Mouse (Mus musculus) stomach, embryonic 16.5 days (tissue): Measurements from ENCODE around the gene B4galnt3. TPM values are rescaled to one million over a fixed set of nuclear protein-coding genes. Genes with fewer than 3 reads are reported as not detected.

Source experiments
- ATAC-seq: fragments of 200-750 bp; cut with Nextera tagmentation; 2 replicates; pipeline ENCODE4 v1.8.0; 2017; ENCODE audit warnings: moderate number of reproducible peaks, moderate TSS enrichment; ENCODE audit not compliant: insufficient read depth, low FRiP score
- H3K27ac ChIP-seq: fragments of 300-500 bp; sonication (generic); 2 replicates; pipeline ENCODE4 v1.5.1; 2014; ENCODE audit warnings: low read length
- H3K27me3 ChIP-seq: fragments of 300-500 bp; sonication (generic); 2 replicates; pipeline ENCODE4 v1.6.1; 2014; ENCODE audit warnings: low read length, control low read depth, mixed read lengths; ENCODE audit not compliant: control insufficient read depth, insufficient read depth
- H3K36me3 ChIP-seq: fragments of 300-500 bp; sonication (generic); 2 replicates; pipeline ENCODE4 v1.6.1; 2014; ENCODE audit warnings: low read length; ENCODE audit not compliant: control insufficient read depth, insufficient read depth
- H3K4me1 ChIP-seq: fragments of 300-500 bp; sonication (generic); 2 replicates; pipeline ENCODE4 v1.6.1; 2014; ENCODE audit warnings: low read length, control low read depth, mixed read lengths; ENCODE audit not compliant: control insufficient read depth, insufficient read depth
- H3K4me2 ChIP-seq: fragments of 300-500 bp; sonication (generic); 2 replicates; pipeline ENCODE4 v1.6.1; 2014; ENCODE audit warnings: low read depth, low read length, mixed read lengths
- H3K4me3 ChIP-seq: fragments of 300-500 bp; sonication (generic); replicated peaks from 2 replicates; pipeline ENCODE4 v1.5.1; 2014; ENCODE audit warnings: mild to moderate bottlenecking, low read length
- H3K9ac ChIP-seq: fragments of 300-500 bp; sonication (generic); 2 replicates; pipeline ENCODE4 v1.6.1; 2014; ENCODE audit warnings: low read length
- H3K9me3 ChIP-seq: fragments of 300-500 bp; sonication (generic); replicated peaks from 2 replicates; pipeline ENCODE4 v1.6.1; 2016; ENCODE audit warnings: low read length, control low read depth; ENCODE audit not compliant: control insufficient read depth
- WGBS: fragments of 180-500 bp; shearing (Covaris S2); extraction: QIAGEN DNeasy Blood & Tissue Kit; methylation state at CpG from one replicate; pipeline ENCODE4 v1.1.7; 2014; 5-methylcytosine and 5-hydroxymethylcytosine counted together
- polyA plus RNA-seq: library from polyadenylated mRNA; unstranded; fragments of >200 nt; fragmentation: Nextera tagmentation; extraction: Ambion mirVana; gene quantifications from 2 replicates; pipeline ENCODE4 v1.2.1, GENCODE M21; 2015

Gene B4galnt3
- polyA plus RNA-seq, 1 experiment from 2014 or later = 0.68 TPM

DNA sequence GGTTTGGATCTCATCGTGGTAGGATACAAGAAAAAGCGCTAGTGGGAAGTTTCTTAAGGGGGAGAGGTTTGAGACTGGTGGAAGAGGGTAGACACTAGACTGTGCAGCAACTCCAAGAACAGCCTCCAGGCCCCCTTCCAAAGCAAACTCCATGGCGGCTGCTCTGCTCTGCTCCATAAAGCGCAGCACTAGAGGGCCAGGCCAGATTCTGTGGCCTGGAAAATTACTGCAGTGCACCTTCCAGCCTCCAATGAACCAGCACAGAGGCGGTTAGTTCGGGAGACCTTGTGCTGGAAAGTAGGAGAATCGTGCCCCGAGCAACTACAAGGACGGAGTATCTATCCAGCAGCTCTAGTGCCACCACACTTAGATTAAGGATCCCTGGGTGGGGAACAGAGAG is 7.1 kb downstream of the B4galnt3 start:
- Histone ChIP-seq H3K27me3 (no peaks in the 10 kb centered on the region), H3K4me3 (no peak overlapping the region), H3K4me2 (no peak overlapping the region), H3K9me3 (no peaks in the 10 kb centered on the region), H3K27ac (no peak overlapping the region), H3K9ac (no peak overlapping the region), H3K4me1 (no peaks in the 10 kb centered on the region), H3K36me3 (no peaks in the 10 kb centered on the region)
- ATAC-seq = no peak
- 90% methylated on average over 9 of the region's 9 CpGs for WGBS

DNA sequence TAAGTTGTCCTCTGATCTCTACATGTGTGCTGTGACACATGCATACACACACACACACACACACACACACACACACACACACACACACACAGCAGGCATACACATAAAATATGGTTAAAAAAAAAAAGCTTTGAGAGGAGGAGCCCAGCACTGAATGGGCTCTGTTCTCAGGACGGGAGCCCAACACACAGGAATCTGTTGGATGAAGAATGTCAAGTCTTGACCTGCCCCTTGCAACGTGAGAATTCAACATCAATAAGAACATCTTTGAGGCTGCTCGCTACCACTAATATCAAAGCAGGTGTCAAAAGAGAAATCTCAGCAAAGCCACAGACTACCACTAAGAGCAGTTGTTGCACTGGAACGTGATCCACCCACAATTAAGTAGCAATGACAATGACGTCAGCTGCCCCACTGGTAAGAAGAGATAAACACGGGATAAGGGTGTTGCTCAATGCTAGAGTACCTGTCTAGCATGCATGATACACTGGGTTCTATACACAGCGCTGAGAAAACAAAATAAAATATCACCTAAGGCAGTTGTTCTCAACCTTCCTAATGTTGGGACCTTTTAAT is 17.4 kb downstream of the B4galnt3 start:
- H3K9me3 ChIP-seq = no peaks in the 10 kb centered on the region
- H3K27ac ChIP-seq = no peak overlapping the region
- no peak overlapping the region for H3K9ac ChIP-seq
- 62% methylated on average over 7 of the region's 7 CpGs for WGBS
- no peak overlapping the region for H3K4me2 ChIP-seq
- H3K4me1 ChIP-seq = 0 out of 2 replicates have a peak, but pooled peaks cover 2% of the 10 kb centered on the region
- no peak for ATAC-seq
- no peak overlapping the region for H3K4me3 ChIP-seq
- no peaks in the 10 kb centered on the region for H3K27me3 ChIP-seq
- H3K36me3 ChIP-seq = no peaks in the 10 kb centered on the region

DNA sequence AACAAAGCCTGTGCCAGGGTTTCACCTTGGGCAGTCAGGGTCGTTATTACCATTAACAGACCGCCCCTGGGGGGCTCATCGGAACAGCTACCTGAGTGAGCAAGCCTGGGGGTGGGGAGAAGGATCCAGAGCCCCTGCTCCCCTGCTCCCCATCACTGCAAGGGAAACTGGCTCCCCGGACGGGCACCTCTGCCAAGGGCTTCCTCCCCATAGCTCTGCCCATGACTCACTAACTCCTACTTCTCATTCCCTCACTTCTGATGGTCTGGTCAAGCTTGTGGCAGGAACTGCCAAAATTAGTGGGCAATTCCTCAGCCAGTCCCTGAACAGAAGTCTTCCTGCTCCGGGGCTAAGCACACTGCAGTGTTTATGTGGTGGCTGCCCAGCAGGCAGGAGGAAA is 19.1 kb downstream of the B4galnt3 start:
- ATAC-seq = 0 out of 2 replicates have a peak, but pooled peaks have one; percentile 10
- H3K9me3 ChIP-seq = no peaks in the 10 kb centered on the region
- H3K27me3 ChIP-seq = no peaks in the 10 kb centered on the region
- no peak overlapping the region for H3K27ac ChIP-seq
- H3K4me2 ChIP-seq = no peak overlapping the region
- no peak overlapping the region for H3K4me3 ChIP-seq
- H3K9ac ChIP-seq = no peak overlapping the region
- 36% methylated on average over 6 of the region's 6 CpGs for WGBS
- H3K36me3 ChIP-seq = no peaks in the 10 kb centered on the region
- 0 out of 2 replicates have a peak, but pooled peaks cover 2% of the 10 kb centered on the region for H3K4me1 ChIP-seq

DNA sequence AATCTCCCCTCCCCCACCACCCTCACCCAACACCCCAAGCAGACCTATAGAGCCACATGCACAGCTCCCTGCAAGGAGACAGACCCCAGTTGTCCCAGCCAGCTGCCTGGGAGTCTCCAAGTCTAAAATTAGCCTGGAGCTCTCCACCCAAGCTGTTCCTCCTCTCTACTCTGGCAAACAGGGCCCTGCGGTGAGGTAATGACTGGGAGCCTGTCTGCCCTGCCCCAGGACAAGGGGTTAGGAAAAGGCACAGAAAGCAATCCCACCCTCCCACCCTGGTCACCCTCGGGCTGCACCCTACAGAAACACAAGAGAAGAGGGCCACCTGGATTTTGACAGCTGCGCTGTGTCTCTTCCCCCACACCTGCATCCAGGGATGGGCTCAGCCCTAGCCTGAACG is 19.5 kb downstream of the B4galnt3 start:
- ATAC-seq = peak; percentile 10; the same call in 1 of the 2 replicates

DNA sequence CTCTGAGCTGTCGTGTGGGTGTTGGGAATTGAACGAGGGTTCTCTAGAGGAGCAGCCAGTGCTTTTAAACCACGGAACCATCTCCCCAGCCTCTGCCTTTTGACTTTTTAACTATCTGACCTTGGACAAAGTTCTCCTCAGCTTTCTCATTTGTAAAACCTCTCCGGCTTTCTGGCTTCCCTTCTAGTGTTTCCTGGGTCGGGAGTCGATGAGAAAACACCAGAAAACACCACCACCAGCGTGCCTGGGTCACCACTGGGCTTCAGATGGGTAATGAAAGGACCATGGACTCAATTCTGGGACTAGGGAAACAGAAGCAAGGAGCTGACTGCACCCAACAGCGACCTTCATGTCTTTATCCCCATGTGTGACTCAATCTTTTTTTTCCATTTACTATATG is 20.2 kb downstream of the B4galnt3 start:
- no peak for ATAC-seq
- no peak overlapping the region for H3K4me2 ChIP-seq

More for the DNA sequence above, 19.5 kb downstream of the B4galnt3 start:
- H3K27ac ChIP-seq = no peak overlapping the region
- 0 out of 2 replicates have a peak, but pooled peaks cover 2% of the 10 kb centered on the region for H3K4me1 ChIP-seq
- H3K27me3 ChIP-seq = no peaks in the 10 kb centered on the region
- H3K9me3 ChIP-seq = no peaks in the 10 kb centered on the region
- H3K9ac ChIP-seq = no peak overlapping the region
- H3K4me2 ChIP-seq = no peak overlapping the region
- no peaks in the 10 kb centered on the region for H3K36me3 ChIP-seq
- WGBS = 49% methylated on average over 4 of the region's 4 CpGs
- H3K4me3 ChIP-seq = no peak overlapping the region

DNA sequence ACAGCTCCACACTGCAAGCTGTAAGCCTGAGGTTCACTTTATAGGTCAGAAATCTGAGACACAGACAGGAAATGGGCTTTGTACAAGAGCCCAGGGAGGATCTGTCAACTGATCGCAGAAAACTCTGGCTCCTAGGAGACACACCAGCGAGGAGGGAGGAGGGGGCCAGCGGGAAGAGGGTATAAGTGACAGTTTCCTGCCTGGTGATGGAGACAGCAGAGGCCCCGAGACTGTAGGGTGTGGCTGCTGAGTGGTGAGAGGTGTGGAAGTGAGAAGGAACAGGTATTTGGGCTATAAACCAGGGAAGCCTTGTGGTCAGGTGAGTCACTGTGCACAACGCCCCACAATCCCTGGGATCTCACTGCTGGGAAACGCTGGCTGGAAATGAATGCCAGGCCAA is 30.2 kb downstream of the B4galnt3 start:
- Histone ChIP-seq H3K9ac (no peak overlapping the region), H3K27me3 (no peaks in the 10 kb centered on the region), H3K27ac (no peak overlapping the region), H3K4me3 (no peak overlapping the region), H3K9me3 (no peaks in the 10 kb centered on the region), H3K4me2 (no peak overlapping the region), H3K36me3 (no peaks in the 10 kb centered on the region), H3K4me1 (peaks cover 4% of the 10 kb centered on the region; the same call in 1 of the 2 replicates)
- 32% methylated on average over 6 of the region's 6 CpGs for WGBS
- ATAC-seq = no peak

More for the DNA sequence above, 20.2 kb downstream of the B4galnt3 start:
- H3K4me3 ChIP-seq = no peak overlapping the region
- 0 out of 2 replicates have a peak, but pooled peaks cover 2% of the 10 kb centered on the region for H3K4me1 ChIP-seq
- H3K36me3 ChIP-seq = no peaks in the 10 kb centered on the region
- H3K9me3 ChIP-seq = no peaks in the 10 kb centered on the region
- WGBS = 73% methylated on average over 8 of the region's 8 CpGs
- H3K27ac ChIP-seq = no peak overlapping the region
- no peak overlapping the region for H3K9ac ChIP-seq
- no peaks in the 10 kb centered on the region for H3K27me3 ChIP-seq

DNA sequence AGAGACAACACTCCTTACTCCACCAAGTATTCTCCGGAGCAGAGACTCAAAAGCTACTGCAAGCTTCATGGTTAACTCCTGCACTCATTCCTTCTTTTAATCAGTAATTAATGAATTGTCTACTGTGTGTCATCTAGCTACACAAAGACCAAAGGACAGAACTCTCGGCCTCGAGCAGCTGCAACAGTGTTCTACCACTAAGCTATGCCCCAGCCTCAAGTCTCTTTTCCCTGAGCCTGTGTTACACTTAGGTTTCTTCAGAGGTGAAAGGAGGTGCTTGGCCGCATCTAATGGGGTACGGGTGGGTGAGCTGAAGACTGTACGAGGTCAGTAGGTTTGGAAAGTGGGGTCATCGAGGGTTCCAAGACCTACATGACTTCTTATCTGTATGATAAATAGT is 30.8 kb downstream of the B4galnt3 start:
- H3K4me1 ChIP-seq = peaks cover 4% of the 10 kb centered on the region; the same call in 1 of the 2 replicates
- WGBS = 69% methylated on average over 7 of the region's 7 CpGs
- ATAC-seq = no peak

DNA sequence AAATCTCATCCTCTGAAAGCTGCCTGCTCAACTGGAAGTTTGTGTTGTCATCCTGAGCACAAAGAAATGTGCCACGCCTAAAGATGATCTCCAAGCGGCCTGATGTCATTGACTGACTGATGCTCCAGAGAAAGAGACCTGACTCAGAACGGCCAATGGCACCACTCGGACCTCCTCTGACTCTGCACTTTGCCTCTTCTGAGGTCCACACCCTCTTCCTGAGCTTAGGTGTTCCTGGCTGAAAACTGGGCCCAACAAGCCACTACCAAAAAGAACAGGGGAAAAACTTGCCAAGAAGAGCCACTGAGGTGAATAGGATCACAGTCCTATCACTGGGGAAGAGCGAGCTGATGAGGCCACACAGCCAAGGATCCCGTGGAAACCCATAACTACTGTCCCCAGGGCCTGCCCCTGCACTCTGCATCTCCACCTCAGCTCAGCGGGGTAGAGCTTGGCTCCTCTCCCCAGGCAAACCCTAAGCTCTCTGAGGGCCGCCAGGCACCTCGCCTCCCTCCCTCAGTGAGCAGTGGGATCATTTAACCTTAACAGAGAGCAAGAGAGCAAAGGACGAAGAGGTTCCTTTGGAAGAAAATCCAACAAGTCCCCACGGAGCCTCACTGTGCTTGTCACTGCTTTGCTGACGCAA is 31.4 kb downstream of the B4galnt3 start:
- Histone ChIP-seq H3K4me1 (peaks cover 4% of the 10 kb centered on the region; the same call in 1 of the 2 replicates), H3K9me3 (no peaks in the 10 kb centered on the region), H3K27me3 (no peaks in the 10 kb centered on the region), H3K36me3 (no peaks in the 10 kb centered on the region), H3K4me3 (no peak overlapping the region), H3K9ac (no peak overlapping the region), H3K4me2 (no peak overlapping the region), H3K27ac (no peak overlapping the region)
- WGBS = 62% methylated on average over 12 of the region's 12 CpGs
- no peak for ATAC-seq

More for the DNA sequence above, 30.8 kb downstream of the B4galnt3 start:
- Histone ChIP-seq H3K9me3 (no peaks in the 10 kb centered on the region), H3K27me3 (no peaks in the 10 kb centered on the region), H3K9ac (no peak overlapping the region), H3K27ac (no peak overlapping the region), H3K4me2 (no peak overlapping the region), H3K4me3 (no peak overlapping the region), H3K36me3 (no peaks in the 10 kb centered on the region)

DNA sequence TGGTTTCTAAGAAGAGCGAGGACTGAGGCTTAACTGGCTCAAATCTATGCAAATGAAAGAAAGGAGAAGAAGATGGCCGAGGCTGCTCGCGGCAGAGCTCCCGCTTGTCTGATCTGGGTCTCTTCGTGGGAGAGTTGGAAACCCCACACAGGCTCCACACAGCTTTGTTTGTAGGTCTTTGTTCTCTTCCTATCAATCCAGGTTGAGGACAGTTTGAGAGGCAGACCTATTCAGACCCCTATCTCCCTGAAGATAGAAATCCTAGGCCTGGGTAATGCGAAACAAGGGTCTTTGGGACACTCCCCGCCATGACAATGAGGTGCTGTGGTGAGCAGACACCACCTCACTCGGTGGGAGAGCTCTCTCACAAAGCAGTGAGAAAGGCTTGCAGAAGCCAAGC is 34.9 kb downstream of the B4galnt3 start:
- no peak for ATAC-seq
- Histone ChIP-seq H3K36me3 (no peaks in the 10 kb centered on the region), H3K27me3 (no peaks in the 10 kb centered on the region), H3K4me3 (no peak overlapping the region), H3K4me1 (peaks cover 10% of the 10 kb centered on the region; the same call in 1 of the 2 replicates), H3K9me3 (no peaks in the 10 kb centered on the region), H3K9ac (no peak overlapping the region), H3K27ac (no peak overlapping the region), H3K4me2 (no peak overlapping the region)
- WGBS = 47% methylated on average over 9 of the region's 9 CpGs
